Mouse (Mus musculus): ENCODE measurements around the gene Rpl26. TPM values are rescaled to one million over a fixed set of nuclear protein-coding genes. Genes with fewer than 3 reads are reported as not detected.
"Not testable (repeated sequence)": the region's sequence is repeated elsewhere in the genome, so short reads cannot be mapped to it uniquely, and the experiment has no call there.

The Rpl26 gene
- polyA plus RNA-seq, 1 experiment from 2014 or later: 976 TPM

GRCm38 (mm10) chr11:68926981-68927380 is 25.6 kb downstream of the Rpl26 start, which contains the start of gene Odf4:
TSS of gene Odf4 (minus strand) at chr11:68927081.
- 59% methylated on average over 3 of the region's 3 CpGs for WGBS (ENCODE audit: insufficient replicate concordance)
- no peaks in the 10 kb centered on the region for H3K9me3 ChIP-seq (replicated peaks)
- H3K27me3 ChIP-seq (replicated peaks): peaks cover 37% of the 10 kb centered on the region; the same call in 1 of the 2 replicates
- H3K4me3 ChIP-seq: no peak within 1 kb of the TSS
- no peaks in the 10 kb centered on the region for H3K36me3 ChIP-seq
- H3K27ac ChIP-seq: no peak within 1 kb of the TSS
- H3K4me2 ChIP-seq: no peak within 1 kb of the TSS
- ATAC-seq: no peak
- no peak within 1 kb of the TSS for H3K9ac ChIP-seq
- peaks cover 7% of the 10 kb centered on the region; the same call in 1 of the 2 replicates for H3K4me1 ChIP-seq

- H3K9ac ChIP-seq: no peak overlapping the region
- WGBS (ENCODE audit: insufficient replicate concordance): 67% methylated on average over 6 of the region's 6 CpGs
- no peak overlapping the region for H3K4me2 ChIP-seq
- ATAC-seq: no peak
- no peaks in the 10 kb centered on the region for H3K9me3 ChIP-seq (replicated peaks)
- peaks cover under 1% of the 10 kb centered on the region; the same call in 1 of the 2 replicates for H3K4me1 ChIP-seq
- H3K36me3 ChIP-seq: no peaks in the 10 kb centered on the region
- no peak overlapping the region for H3K4me3 ChIP-seq
- no peak overlapping the region for H3K27ac ChIP-seq
- H3K27me3 ChIP-seq (replicated peaks): peaks cover 29% of the 10 kb centered on the region; the same call in 1 of the 2 replicates
Measured at GRCm38 (mm10) chr11:68929947-68930346, 28.6 kb downstream of the Rpl26 start.

- H3K9ac ChIP-seq: no peak overlapping the region
- H3K27ac ChIP-seq: no peak overlapping the region
- H3K27me3 ChIP-seq (replicated peaks): peaks cover 11% of the 10 kb centered on the region; the same call in 1 of the 2 replicates
- H3K36me3 ChIP-seq: no peaks in the 10 kb centered on the region
- WGBS (ENCODE audit: insufficient replicate concordance): 68% methylated on average over 5 of the region's 5 CpGs
- H3K4me2 ChIP-seq: no peak overlapping the region
- H3K4me1 ChIP-seq: 0 out of 2 replicates have a peak, but pooled peaks cover 3% of the 10 kb centered on the region
- no peak overlapping the region for H3K4me3 ChIP-seq
- H3K9me3 ChIP-seq (replicated peaks): no peaks in the 10 kb centered on the region
- ATAC-seq: no peak
Measured at GRCm38 (mm10) chr11:68933885-68934507, 32.6 kb downstream of the Rpl26 start.

- H3K36me3 ChIP-seq; H3K27me3 ChIP-seq (replicated peaks); H3K9ac ChIP-seq; H3K4me3 ChIP-seq; ATAC-seq; H3K9me3 ChIP-seq (replicated peaks); H3K27ac ChIP-seq; H3K4me2 ChIP-seq: not testable (repeated sequence)
- peaks cover 18% of the 10 kb centered on the region for H3K4me1 ChIP-seq
- 79% methylated on average over 4 of the region's 4 CpGs for WGBS (ENCODE audit: insufficient replicate concordance)
Measured at GRCm38 (mm10) chr11:68936951-68937350, 35.6 kb downstream of the Rpl26 start.

DNA sequence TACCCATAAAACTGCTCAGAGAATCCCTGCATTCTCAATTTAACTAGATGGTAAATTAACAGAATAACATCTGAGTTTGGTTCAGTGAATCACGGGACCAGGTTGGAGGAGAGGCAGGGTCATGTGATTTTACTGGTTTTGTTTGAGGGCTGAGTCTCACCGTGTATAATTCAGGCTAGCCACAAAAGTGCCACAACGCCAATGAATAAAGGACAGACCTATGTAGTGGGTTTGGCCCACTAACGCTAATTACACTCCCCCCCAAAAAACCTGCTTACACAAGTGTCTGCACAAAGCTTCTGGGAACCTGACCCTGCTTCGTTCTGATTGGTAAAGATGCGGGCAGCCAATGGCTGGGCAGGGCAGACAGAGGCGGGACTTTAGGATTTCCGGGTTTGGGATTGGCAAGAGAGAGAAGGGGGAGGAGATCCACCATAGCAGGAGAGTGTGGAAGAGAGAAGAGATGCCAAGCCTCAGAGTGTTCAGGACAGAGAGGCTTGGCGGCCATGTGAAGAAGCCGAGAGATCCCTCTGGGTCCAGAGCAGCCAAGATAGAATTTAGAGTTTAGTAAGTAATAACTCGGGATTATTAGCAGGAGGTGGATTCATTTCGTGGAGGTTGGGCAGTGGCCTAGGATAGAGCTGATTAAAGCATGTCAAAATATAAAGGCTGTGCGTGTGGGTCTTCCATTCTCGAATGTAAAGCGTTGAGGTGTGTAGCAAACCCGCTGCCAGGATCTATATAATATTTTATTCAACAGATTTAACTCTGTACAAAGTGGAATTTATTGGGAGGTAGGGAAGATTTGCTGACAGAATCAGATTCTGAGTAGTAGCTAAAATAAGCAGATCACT is 38.3 kb downstream of the Rpl26 start:
- H3K36me3 ChIP-seq: no peaks in the 10 kb centered on the region
- peak overlapping the region; percentile 70 for H3K4me2 ChIP-seq
- H3K27me3 ChIP-seq (replicated peaks): no peaks in the 10 kb centered on the region
- H3K4me1 ChIP-seq: peaks cover 18% of the 10 kb centered on the region
- H3K4me3 ChIP-seq: peak overlapping the region; percentile 56
- ATAC-seq: peak; percentile 99
- H3K9me3 ChIP-seq (replicated peaks): no peaks in the 10 kb centered on the region
- WGBS (ENCODE audit: insufficient replicate concordance): 6% methylated on average over 16 of the region's 16 CpGs
- H3K9ac ChIP-seq: peak overlapping the region; percentile 63
- no peak overlapping the region for H3K27ac ChIP-seq

GRCm38 (mm10) chr11:68940516-68940915 is 39.1 kb downstream of the Rpl26 start:
- 56% methylated on average over 4 of the region's 4 CpGs for WGBS (ENCODE audit: insufficient replicate concordance)
- Histone ChIP-seq H3K9ac (no peak overlapping the region), H3K27ac (no peak overlapping the region), H3K4me1 (peaks cover 18% of the 10 kb centered on the region), H3K4me3 (peak overlapping the region; percentile 56), H3K36me3 (no peaks in the 10 kb centered on the region), H3K4me2 (peak overlapping the region; percentile 70), H3K27me3 (replicated peaks) (no peaks in the 10 kb centered on the region), H3K9me3 (replicated peaks) (no peaks in the 10 kb centered on the region)
- no peak for ATAC-seq

DNA sequence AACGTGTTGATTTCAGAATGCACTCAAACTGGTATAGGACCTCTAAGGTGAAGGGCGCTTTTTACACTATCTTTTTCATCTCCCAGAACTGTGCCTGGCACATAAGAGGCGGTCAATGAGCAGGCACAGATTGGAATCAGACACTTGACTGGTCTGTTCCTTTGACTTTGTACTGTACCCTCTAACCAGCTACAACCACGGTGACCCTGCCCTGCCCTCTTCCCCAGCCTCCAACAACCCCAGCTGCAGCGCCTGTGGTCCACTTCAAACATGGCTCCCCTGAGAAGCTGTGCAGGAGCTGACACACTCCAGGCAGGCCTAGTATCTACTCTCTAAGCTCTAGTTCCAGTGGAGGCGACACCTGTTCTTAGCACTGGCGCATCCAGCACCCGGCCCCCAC is 41.3 kb downstream of the Rpl26 start:
- no peak for ATAC-seq
- no peaks in the 10 kb centered on the region for H3K36me3 ChIP-seq
- 73% methylated on average over 8 of the region's 8 CpGs for WGBS (ENCODE audit: insufficient replicate concordance)

GRCm38 (mm10) chr11:68945245-68945644 is 43.9 kb downstream of the Rpl26 start:
- H3K9ac ChIP-seq: no peak overlapping the region
- no peaks in the 10 kb centered on the region for H3K36me3 ChIP-seq
- no peak overlapping the region for H3K27ac ChIP-seq
- WGBS (ENCODE audit: insufficient replicate concordance): 39% methylated on average over 2 of the region's 2 CpGs
- H3K4me1 ChIP-seq: peaks cover 9% of the 10 kb centered on the region
- no peak for ATAC-seq
- no peaks in the 10 kb centered on the region for H3K9me3 ChIP-seq (replicated peaks)
- no peak overlapping the region for H3K4me2 ChIP-seq
- no peak overlapping the region for H3K4me3 ChIP-seq
- peaks cover 19% of the 10 kb centered on the region for H3K27me3 ChIP-seq (replicated peaks)

More for the DNA sequence above, 41.3 kb downstream of the Rpl26 start:
- H3K4me1 ChIP-seq: peaks cover 23% of the 10 kb centered on the region
- no peak overlapping the region for H3K4me2 ChIP-seq
- no peak overlapping the region for H3K9ac ChIP-seq
- peaks cover 18% of the 10 kb centered on the region for H3K27me3 ChIP-seq (replicated peaks)
- no peak overlapping the region for H3K4me3 ChIP-seq
- no peak overlapping the region for H3K27ac ChIP-seq
- no peaks in the 10 kb centered on the region for H3K9me3 ChIP-seq (replicated peaks)

DNA sequence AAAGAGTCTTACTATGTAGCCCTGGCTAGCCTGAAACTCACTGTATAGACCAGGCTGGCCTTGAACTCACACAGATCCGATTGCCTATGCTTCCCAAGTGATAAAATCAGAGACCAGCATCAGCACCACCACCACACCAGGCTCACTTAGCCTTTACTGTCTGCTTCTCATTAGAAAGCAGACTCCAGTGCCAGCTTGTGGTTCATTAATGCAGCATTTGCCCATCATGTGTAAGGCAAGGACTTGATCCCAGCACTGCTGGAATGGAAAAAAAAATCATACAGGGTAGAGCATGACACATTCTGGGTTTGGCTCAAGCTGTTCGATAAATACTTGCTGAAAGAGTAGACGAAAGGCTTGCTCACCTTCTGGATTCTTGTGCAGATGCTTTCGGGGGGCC is 44.6 kb downstream of the Rpl26 start:
- no peaks in the 10 kb centered on the region for H3K9me3 ChIP-seq (replicated peaks)
- H3K4me2 ChIP-seq: no peak overlapping the region
- no peak overlapping the region for H3K4me3 ChIP-seq
- ATAC-seq: no peak
- no peak overlapping the region for H3K27ac ChIP-seq
- WGBS (ENCODE audit: insufficient replicate concordance): 73% methylated on average over 4 of the region's 4 CpGs
- 0 out of 2 replicates have a peak, but pooled peaks cover 5% of the 10 kb centered on the region for H3K4me1 ChIP-seq
- H3K27me3 ChIP-seq (replicated peaks): peaks cover 19% of the 10 kb centered on the region
- no peaks in the 10 kb centered on the region for H3K36me3 ChIP-seq
- H3K9ac ChIP-seq: no peak overlapping the region

DNA sequence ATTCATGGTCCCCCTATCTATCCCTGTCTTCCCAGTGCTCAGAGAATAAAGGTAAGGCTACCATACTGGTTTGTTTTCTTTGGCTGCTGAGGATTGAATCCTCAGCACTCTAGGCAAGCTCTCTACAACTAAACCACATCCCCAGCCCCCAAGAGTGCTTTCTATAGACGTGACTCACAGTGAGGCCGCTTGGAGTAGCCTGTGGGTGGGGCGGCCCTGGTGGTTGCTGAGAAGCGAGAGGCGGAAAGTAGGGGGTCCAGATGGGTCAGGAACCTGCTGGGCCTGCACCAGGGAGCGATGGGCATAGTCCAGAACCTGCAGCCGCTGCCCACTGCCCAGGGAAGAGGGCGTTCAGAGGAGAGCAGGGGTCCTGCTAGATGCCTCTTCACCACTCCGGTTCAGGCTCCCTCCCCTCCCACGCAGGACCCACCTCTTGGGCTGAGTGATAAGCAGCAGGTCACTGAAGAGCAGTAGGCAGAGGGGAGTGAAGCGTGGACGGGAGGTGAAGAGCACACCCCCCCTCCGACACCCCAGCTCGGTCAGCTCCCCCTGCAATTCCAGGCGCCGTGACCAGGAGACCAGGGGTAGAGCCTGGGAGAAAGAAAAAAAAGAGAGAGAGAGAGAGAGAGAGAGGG is 45.5 kb downstream of the Rpl26 start:
- Histone ChIP-seq H3K4me1 (0 out of 2 replicates have a peak, but pooled peaks cover 5% of the 10 kb centered on the region), H3K9ac (no peak overlapping the region), H3K36me3 (no peaks in the 10 kb centered on the region), H3K27ac (no peak overlapping the region), H3K27me3 (replicated peaks) (peaks cover 28% of the 10 kb centered on the region), H3K4me3 (no peak overlapping the region), H3K4me2 (no peak overlapping the region; the same call in 1 of the 2 replicates), H3K9me3 (replicated peaks) (no peaks in the 10 kb centered on the region)
- WGBS (ENCODE audit: insufficient replicate concordance): 47% methylated on average over 16 of the region's 16 CpGs
- no peak for ATAC-seq

- no peaks in the 10 kb centered on the region for H3K9me3 ChIP-seq (replicated peaks)
- H3K9ac ChIP-seq: no peak overlapping the region
- H3K4me2 ChIP-seq: no peak overlapping the region
- 0 out of 2 replicates have a peak, but pooled peaks cover 5% of the 10 kb centered on the region for H3K4me1 ChIP-seq
- H3K27ac ChIP-seq: no peak overlapping the region
- peaks cover 34% of the 10 kb centered on the region for H3K27me3 ChIP-seq (replicated peaks)
- H3K36me3 ChIP-seq: no peaks in the 10 kb centered on the region
- no peak for ATAC-seq
- H3K4me3 ChIP-seq: no peak overlapping the region
- WGBS (ENCODE audit: insufficient replicate concordance): 47% methylated on average over 12 of the region's 12 CpGs
Measured at GRCm38 (mm10) chr11:68947542-68947993, 46.2 kb downstream of the Rpl26 start.
